Mouse (Mus musculus) colon, adult 2 months (tissue): ENCODE results near the gene Rpl23. TPM values are rescaled to one million over a fixed set of nuclear protein-coding genes. Genes with fewer than 3 reads are reported as not detected.

Experiments used
- polyA plus RNA-seq: library from polyadenylated mRNA; depleted of rRNA; stranded (reverse); fragments of >200 nt; gene quantifications from 2 replicates; pipeline ENCODE4 v1.2.3, GENCODE M21; 2012; rRNA removed

The Rpl23 gene
- polyA plus RNA-seq: 86.3 and 88.2 TPM in 2 replicates

GRCm38 (mm10) chr11:97781832-97782563 is at the start of gene Rpl23:
Gene Rpl23, minus strand, starts transcription at chr11:97782437.

DNA sequence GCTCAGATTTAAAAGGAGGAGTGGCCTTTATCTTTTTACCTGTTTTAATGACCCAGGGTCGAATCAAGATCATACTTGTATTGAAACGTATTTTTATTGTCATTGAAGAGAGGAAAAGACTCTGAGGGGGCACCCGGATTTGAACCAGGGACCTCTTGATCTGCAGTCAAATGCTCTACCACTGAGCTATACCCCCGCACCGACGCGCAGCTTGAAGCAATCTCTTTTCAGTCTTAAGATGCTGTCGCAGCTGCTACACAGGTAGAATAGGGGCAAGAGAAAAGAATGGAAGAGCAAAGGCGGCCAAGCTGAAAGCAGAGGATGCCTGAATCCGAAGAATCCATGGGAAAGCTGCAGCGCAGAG is 16.5 kb upstream of the Rpl23 start, which contains the start of gene Lasp1:
Lasp1 (plus strand) TSS at position 219 of the 364 bp plus-strand sequence.

DNA sequence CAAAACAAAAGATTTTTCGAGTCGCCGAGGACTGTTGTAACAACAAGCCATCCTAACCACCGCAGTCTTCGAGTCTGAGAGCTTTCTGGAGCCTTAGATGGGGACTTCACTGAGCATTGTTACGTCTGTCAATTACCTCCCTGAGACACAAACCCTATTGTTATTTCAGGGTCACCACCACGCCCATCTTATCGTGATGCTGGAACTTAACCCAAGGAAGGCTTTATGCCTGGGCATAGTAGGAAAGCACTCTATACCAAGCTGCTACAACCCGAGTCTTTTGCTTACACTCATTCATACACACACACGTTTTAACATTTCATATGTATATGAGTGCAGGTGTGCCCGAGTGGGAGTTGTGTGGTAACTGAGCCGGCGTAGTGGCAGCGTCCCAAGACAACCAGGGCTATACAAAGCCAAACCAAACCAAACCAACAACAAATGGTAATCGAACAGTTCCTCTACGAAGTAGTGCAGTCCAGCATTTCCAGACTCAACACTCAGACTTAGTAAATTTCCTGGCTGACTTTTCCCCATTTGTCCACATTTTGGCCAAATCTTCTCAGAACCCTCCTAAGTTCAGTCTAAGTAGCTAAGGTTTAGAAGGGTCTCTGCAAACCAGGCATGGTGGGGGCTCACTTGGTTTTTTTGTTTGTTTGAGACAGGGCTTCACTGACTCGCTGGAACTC is 6.3 kb downstream of the Rpl23 start, which contains the start of gene 1700001P01Rik:
1700001P01Rik (minus strand) TSS at position 111 of the 689 bp plus-strand sequence.

DNA sequence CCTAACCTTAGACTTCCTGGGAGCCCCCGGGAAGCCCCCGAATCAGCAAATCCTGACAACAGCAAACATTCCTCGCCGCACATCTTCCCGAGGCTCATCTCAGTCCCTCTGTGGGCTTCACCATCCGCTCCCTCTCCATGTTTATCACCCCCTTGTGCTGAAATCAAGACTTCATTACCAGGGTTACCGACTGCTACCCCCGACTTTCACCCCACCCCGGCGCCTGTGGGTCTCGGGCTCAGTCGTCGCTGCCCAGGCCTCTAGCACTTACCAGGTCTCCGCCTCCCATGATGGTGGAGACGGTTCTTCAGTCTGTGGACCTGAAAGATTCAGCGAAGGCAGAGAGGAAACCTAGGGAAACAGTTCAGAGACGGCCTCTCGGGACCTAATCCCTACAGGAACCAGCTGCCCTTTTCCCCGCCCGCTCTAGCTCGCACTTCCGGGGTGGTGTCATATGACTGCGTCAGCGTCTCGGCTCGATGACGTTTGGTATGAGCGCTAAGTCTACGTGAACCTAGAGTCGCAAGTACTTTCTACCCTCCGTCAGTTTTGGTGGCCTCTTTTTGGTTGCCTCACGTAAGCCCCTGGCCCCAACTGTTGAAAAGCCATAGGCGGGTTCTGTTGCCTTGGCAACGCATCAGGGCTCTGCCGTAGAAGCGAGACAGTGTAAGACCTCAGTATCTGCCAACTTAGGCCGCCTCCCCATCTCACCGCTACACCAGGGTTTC is 15.9 kb downstream of the Rpl23 start, which contains the start of gene Cwc25:
Cwc25 (minus strand) TSS at position 403 of the 728 bp plus-strand sequence.

DNA sequence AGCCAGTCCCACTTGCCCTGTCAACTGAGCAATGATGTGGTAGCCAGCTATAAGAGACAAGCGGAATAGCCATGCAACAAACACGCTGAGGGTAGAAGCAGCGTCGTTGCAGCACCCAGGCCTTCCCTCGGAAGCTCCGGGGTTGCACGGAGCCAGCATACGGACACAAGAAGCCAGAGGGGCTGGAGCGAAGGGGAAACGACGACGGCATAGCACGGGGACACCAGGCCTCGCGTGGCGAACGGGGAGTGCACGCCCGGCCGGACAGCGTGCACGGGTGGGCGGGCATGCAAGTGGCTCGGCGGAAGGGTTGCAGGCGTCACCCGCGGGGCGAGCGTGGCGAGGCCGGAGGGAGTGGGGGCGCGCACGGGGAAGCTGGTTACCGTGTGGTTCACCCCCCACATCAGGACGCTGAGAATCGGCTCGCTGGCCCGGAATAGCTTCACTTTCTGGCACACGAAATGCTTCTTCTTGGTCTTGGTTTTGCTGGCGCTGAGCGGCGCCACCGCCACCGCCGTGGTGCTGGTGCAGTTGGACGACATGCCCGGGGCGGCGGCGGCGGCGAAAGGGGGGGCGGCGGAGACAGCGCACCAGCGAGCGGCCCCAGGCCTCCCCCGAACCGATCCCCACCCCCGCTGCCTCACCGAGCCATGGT is 38.0 kb downstream of the Rpl23 start, which contains the start of gene Pip4k2b:
Pip4k2b (minus strand) TSS at position 642 of the 655 bp plus-strand sequence.

Other genes with a start within 250 kb of the Rpl23 start
- 0.73 and 0.81 TPM in 2 replicates for gene Srcin1, start 206.3 kb downstream of the Rpl23 start, polyA plus RNA-seq
- 4.3 and 4.6 TPM in 2 replicates for gene Epop, start 152.7 kb downstream of the Rpl23 start, polyA plus RNA-seq
- 45.1 and 49.9 TPM in 2 replicates for gene Mllt6, start 119.0 kb downstream of the Rpl23 start, polyA plus RNA-seq
- gene Cisd3, start 96.6 kb downstream of the Rpl23 start, polyA plus RNA-seq: 149 and 167 TPM in 2 replicates
- 95.9 and 122 TPM in 2 replicates for gene Pcgf2, start 81.9 kb downstream of the Rpl23 start, polyA plus RNA-seq
- 214 and 261 TPM in 2 replicates for gene Psmb3, start 79.0 kb downstream of the Rpl23 start, polyA plus RNA-seq
- 5.8 and 6.2 TPM in 2 replicates for gene Pip4k2b, start 37.7 kb downstream of the Rpl23 start, polyA plus RNA-seq
- 5.4 and 6.2 TPM in 2 replicates for gene Cwc25, start 15.9 kb downstream of the Rpl23 start, polyA plus RNA-seq
- gene 1700001P01Rik, start 6.5 kb downstream of the Rpl23 start, polyA plus RNA-seq: 0.22 TPM in 1 of 2 replicates, not detected in the other
- gene Lasp1, start 16.6 kb upstream of the Rpl23 start, polyA plus RNA-seq: 238 and 246 TPM in 2 replicates
- gene B230217C12Rik, start 58.3 kb upstream of the Rpl23 start, polyA plus RNA-seq: 1.4 and 2.0 TPM in 2 replicates
- 0.14 TPM in 2 replicates for gene Fbxo47, start 101.7 kb upstream of the Rpl23 start, polyA plus RNA-seq
- gene Plxdc1, start 204.0 kb upstream of the Rpl23 start, polyA plus RNA-seq: 2.0 and 2.4 TPM in 2 replicates
- 1.1 and 1.3 TPM in 2 replicates for gene Arl5c, start 213.7 kb upstream of the Rpl23 start, polyA plus RNA-seq
- 18.1 and 18.5 TPM in 2 replicates for gene Cacnb1, start 240.6 kb upstream of the Rpl23 start, polyA plus RNA-seq
- 480 and 591 TPM in 2 replicates for gene Rpl19, start 244.3 kb upstream of the Rpl23 start, polyA plus RNA-seq